Mouse (Mus musculus): Measurements from ENCODE around the gene Rap1gap2.

Gene Rap1gap2

GRCm38 (mm10) chr11:74448556-74448955 is 162.2 kb downstream of the Rap1gap2 start:
- in situ Hi-C loops (cut with MboI; ENCODE audit: low pct_unique_long_range_greater_than_20kb in 1 of 2, low sequenced_read_pairs in 2 of 2, unreplicated experiment in 1 of 2) = no loop called here

- in situ Hi-C loops (cut with MboI; ENCODE audit: low pct_unique_long_range_greater_than_20kb in 1 of 2, low sequenced_read_pairs in 2 of 2, unreplicated experiment in 1 of 2) = no loop called here
Measured at GRCm38 (mm10) chr11:74447991-74448403, 162.7 kb downstream of the Rap1gap2 start.

- in situ Hi-C loops (cut with MboI; ENCODE audit: low pct_unique_long_range_greater_than_20kb in 1 of 2, low sequenced_read_pairs in 2 of 2, unreplicated experiment in 1 of 2) = no loop called here
Measured at GRCm38 (mm10) chr11:74445591-74445990, 165.1 kb downstream of the Rap1gap2 start.

GRCm38 (mm10) chr11:74443924-74444256 is 166.8 kb downstream of the Rap1gap2 start:
- in situ Hi-C loops (cut with MboI; ENCODE audit: low pct_unique_long_range_greater_than_20kb in 1 of 2, low sequenced_read_pairs in 2 of 2, unreplicated experiment in 1 of 2) = no loop called here

- in situ Hi-C loops (cut with MboI; ENCODE audit: low pct_unique_long_range_greater_than_20kb in 1 of 2, low sequenced_read_pairs in 2 of 2, unreplicated experiment in 1 of 2) = no loop called here
Measured at GRCm38 (mm10) chr11:74443147-74443923, 167.4 kb downstream of the Rap1gap2 start.

- in situ Hi-C loops (cut with MboI; ENCODE audit: low pct_unique_long_range_greater_than_20kb in 1 of 2, low sequenced_read_pairs in 2 of 2, unreplicated experiment in 1 of 2) = no loop called here
Measured at GRCm38 (mm10) chr11:74442396-74442795, 168.3 kb downstream of the Rap1gap2 start.

- in situ Hi-C loops (cut with MboI; ENCODE audit: low pct_unique_long_range_greater_than_20kb in 1 of 2, low sequenced_read_pairs in 2 of 2, unreplicated experiment in 1 of 2) = no loop called here
Measured at GRCm38 (mm10) chr11:74440112-74440511, 170.6 kb downstream of the Rap1gap2 start.

- in situ Hi-C loops (cut with MboI; ENCODE audit: low pct_unique_long_range_greater_than_20kb in 1 of 2, low sequenced_read_pairs in 2 of 2, unreplicated experiment in 1 of 2) = no loop called here
Measured at GRCm38 (mm10) chr11:74439202-74439601, 171.5 kb downstream of the Rap1gap2 start.

- in situ Hi-C loops (cut with MboI; ENCODE audit: low pct_unique_long_range_greater_than_20kb in 1 of 2, low sequenced_read_pairs in 2 of 2, unreplicated experiment in 1 of 2) = no loop called here
Measured at GRCm38 (mm10) chr11:74438249-74438648, 172.5 kb downstream of the Rap1gap2 start.

- in situ Hi-C loops (cut with MboI; ENCODE audit: low pct_unique_long_range_greater_than_20kb in 1 of 2, low sequenced_read_pairs in 2 of 2, unreplicated experiment in 1 of 2) = no loop called here
Measured at GRCm38 (mm10) chr11:74435366-74435765, 175.3 kb downstream of the Rap1gap2 start.

- in situ Hi-C loops (cut with MboI; ENCODE audit: low pct_unique_long_range_greater_than_20kb in 1 of 2, low sequenced_read_pairs in 2 of 2, unreplicated experiment in 1 of 2) = no loop called here
Measured at GRCm38 (mm10) chr11:74433000-74433399, 177.7 kb downstream of the Rap1gap2 start.

- in situ Hi-C loops (cut with MboI; ENCODE audit: low pct_unique_long_range_greater_than_20kb in 1 of 2, low sequenced_read_pairs in 2 of 2, unreplicated experiment in 1 of 2) = no loop called here
Measured at GRCm38 (mm10) chr11:74429798-74430529, 180.8 kb downstream of the Rap1gap2 start.

GRCm38 (mm10) chr11:74426306-74426705 is 184.4 kb downstream of the Rap1gap2 start:
- in situ Hi-C loops (cut with MboI; ENCODE audit: low pct_unique_long_range_greater_than_20kb in 1 of 2, low sequenced_read_pairs in 2 of 2, unreplicated experiment in 1 of 2) = no loop called here

GRCm38 (mm10) chr11:74422019-74422418 is 188.7 kb downstream of the Rap1gap2 start:
- in situ Hi-C loops (cut with MboI; ENCODE audit: low pct_unique_long_range_greater_than_20kb in 1 of 2, low sequenced_read_pairs in 2 of 2, unreplicated experiment in 1 of 2) = no loop called here

- in situ Hi-C loops (cut with MboI; ENCODE audit: low pct_unique_long_range_greater_than_20kb in 1 of 2, low sequenced_read_pairs in 2 of 2, unreplicated experiment in 1 of 2) = no loop called here
Measured at GRCm38 (mm10) chr11:74421151-74421550, 189.6 kb downstream of the Rap1gap2 start.

GRCm38 (mm10) chr11:74419601-74420000 is 191.1 kb downstream of the Rap1gap2 start:
- in situ Hi-C loops (cut with MboI; ENCODE audit: low pct_unique_long_range_greater_than_20kb in 1 of 2, low sequenced_read_pairs in 2 of 2, unreplicated experiment in 1 of 2) = no loop called here

- in situ Hi-C loops (cut with MboI; ENCODE audit: low pct_unique_long_range_greater_than_20kb in 1 of 2, low sequenced_read_pairs in 2 of 2, unreplicated experiment in 1 of 2) = no loop called here
Measured at GRCm38 (mm10) chr11:74415736-74416135, 195.0 kb downstream of the Rap1gap2 start.

- in situ Hi-C loops (cut with MboI; ENCODE audit: low pct_unique_long_range_greater_than_20kb in 1 of 2, low sequenced_read_pairs in 2 of 2, unreplicated experiment in 1 of 2) = no loop called here
Measured at GRCm38 (mm10) chr11:74414112-74414511, 196.6 kb downstream of the Rap1gap2 start.

GRCm38 (mm10) chr11:74413449-74413972 is 197.2 kb downstream of the Rap1gap2 start:
- in situ Hi-C loops (cut with MboI; ENCODE audit: low pct_unique_long_range_greater_than_20kb in 1 of 2, low sequenced_read_pairs in 2 of 2, unreplicated experiment in 1 of 2) = no loop called here

GRCm38 (mm10) chr11:74412462-74412861 is 198.3 kb downstream of the Rap1gap2 start:
- in situ Hi-C loops (cut with MboI; ENCODE audit: low pct_unique_long_range_greater_than_20kb in 1 of 2, low sequenced_read_pairs in 2 of 2, unreplicated experiment in 1 of 2) = no loop called here
